Mouse (Mus musculus) layer of hippocampus, adult 2 months (tissue): ENCODE measurements around the gene Tmem176a. TPM values are rescaled to one million over a fixed set of nuclear protein-coding genes. Genes with fewer than 3 reads are reported as not detected.

Experiments
- DNase-seq, 2 experiments: peaks; one replicate each; pipeline ENCODE4 v3.0.0; 2022; ENCODE audit warnings: low spot score in 2 of 2
- H3K27ac ChIP-seq: fragments of 200-600 bp; 2 replicates; pipeline ENCODE4 v1.8.1; 2022
- H3K4me3 ChIP-seq: fragments of 200-600 bp; 2 replicates; pipeline ENCODE4 v1.8.1; 2022; ENCODE audit warnings: mild to moderate bottlenecking
- CTCF ChIP-seq: fragments of 200-600 bp; conservative IDR thresholded peaks from 2 replicates; pipeline ENCODE4 v1.8.1; 2022; ENCODE audit warnings: antibody characterized with exemption, mild to moderate bottlenecking, moderate library complexity
- total RNA-seq, 2 experiments: library from RNA; stranded (reverse); gene quantifications; 2 replicates each; pipeline ENCODE4 v1.2.3; 2021

Gene Tmem176a
- total RNA-seq, 2 experiments from 2014 or later, result 26.0 to 30.7 TPM

- Histone ChIP-seq H3K4me3 (no peak overlapping the region), H3K27ac (no peak overlapping the region)
- DNase-seq, result no peak
- no peak for TF ChIP-seq CTCF
Observed at GRCm38 (mm10) chr6:48830241-48830640, 10.5 kb upstream of the Tmem176a start.

GRCm38 (mm10) chr6:48831141-48831540, 9.6 kb upstream of the Tmem176a start:
- no peak overlapping the region for H3K27ac ChIP-seq
- no peak overlapping the region for H3K4me3 ChIP-seq
- DNase-seq, result no peak
- no peak for TF ChIP-seq CTCF

- Histone ChIP-seq H3K27ac (no peak overlapping the region), H3K4me3 (no peak overlapping the region)
- DNase-seq, result no peak
- no peak for TF ChIP-seq CTCF
Observed at GRCm38 (mm10) chr6:48832426-48832825, 8.3 kb upstream of the Tmem176a start.

- H3K4me3 ChIP-seq, result no peak overlapping the region
- no peak for TF ChIP-seq CTCF
- no peak for DNase-seq
- H3K27ac ChIP-seq, result no peak overlapping the region
Observed at GRCm38 (mm10) chr6:48833515-48833914, 7.2 kb upstream of the Tmem176a start.

- TF ChIP-seq CTCF, result no peak
- no peak overlapping the region for H3K4me3 ChIP-seq
- no peak overlapping the region for H3K27ac ChIP-seq
- no peak for DNase-seq
Observed at GRCm38 (mm10) chr6:48835241-48835640, 5.5 kb upstream of the Tmem176a start.

GRCm38 (mm10) chr6:48836146-48836545, 4.6 kb upstream of the Tmem176a start:
- TF ChIP-seq CTCF, result no peak
- no peak for DNase-seq

GRCm38 (mm10) chr6:48837516-48837915, 3.2 kb upstream of the Tmem176a start:
- Histone ChIP-seq H3K27ac (no peak overlapping the region), H3K4me3 (no peak overlapping the region)
- no peak for TF ChIP-seq CTCF
- no peak for DNase-seq

More at GRCm38 (mm10) chr6:48836146-48836545, 4.6 kb upstream of the Tmem176a start:
- no peak overlapping the region for H3K4me3 ChIP-seq
- H3K27ac ChIP-seq, result no peak overlapping the region

- no peak for DNase-seq
- no peak overlapping the region for H3K27ac ChIP-seq
- H3K4me3 ChIP-seq, result no peak overlapping the region
- no peak for TF ChIP-seq CTCF
Observed at GRCm38 (mm10) chr6:48838321-48839080, 2.2 kb upstream of the Tmem176a start.

- peak within 1 kb of the TSS; percentile 53 for H3K4me3 ChIP-seq
- TF ChIP-seq CTCF, result no peak
- H3K27ac ChIP-seq, result peak within 1 kb of the TSS; percentile 86
Observed at GRCm38 (mm10) chr6:48840973-48841625, 380 bp downstream of the Tmem176a start, which contains the start of gene Tmem176b. TSS of gene Tmem176b (minus strand) at chr6:48841496.

GRCm38 (mm10) chr6:48842111-48842842, 1.6 kb downstream of the Tmem176a start:
- peak overlapping the region; percentile 10; the same call in 1 of the 2 replicates for H3K4me3 ChIP-seq
- no peak for DNase-seq
- H3K27ac ChIP-seq, result peak overlapping the region; percentile 74; the same call in 1 of the 2 replicates
- peak; percentile 50 for TF ChIP-seq CTCF

More at GRCm38 (mm10) chr6:48840973-48841625, 380 bp downstream of the Tmem176a start, which contains the start of gene Tmem176b:
- DNase-seq, result peak; percentile 80 to 82

- Histone ChIP-seq H3K27ac (no peak overlapping the region), H3K4me3 (no peak overlapping the region)
- DNase-seq, result no peak
- TF ChIP-seq CTCF, result no peak
Observed at GRCm38 (mm10) chr6:48845086-48845485, 4.4 kb downstream of the Tmem176a start.

- no peak for DNase-seq
- peak overlapping the region; percentile 59; the same call in 1 of the 2 replicates for H3K27ac ChIP-seq
- TF ChIP-seq CTCF, result no peak
- H3K4me3 ChIP-seq, result peak overlapping the region; percentile 5
Observed at GRCm38 (mm10) chr6:48851820-48852491, 11.2 kb downstream of the Tmem176a start.

- H3K27ac ChIP-seq, result no peak overlapping the region
- no peak overlapping the region for H3K4me3 ChIP-seq
- peak; percentile 24; the same call in 1 of the 2 replicates for TF ChIP-seq CTCF
- no peak for DNase-seq
Observed at GRCm38 (mm10) chr6:48854155-48854554, 13.4 kb downstream of the Tmem176a start.
